Mouse (Mus musculus): Measurements from ENCODE around the gene Arfgap1.

GRCm38 (mm10) chr2:181031406-181031934 is 64.4 kb downstream of the Arfgap1 start:
- no peak for TF ChIP-seq CTCF (IDR thresholded peaks at IDR 0.05; ENCODE audit: insufficient read depth, low read length)
- TF ChIP-seq POLR2A (IDR thresholded peaks at IDR 0.05; ENCODE audit: borderline replicate concordance, extremely low read depth, low read depth, low read length) = no peak
